Mouse (Mus musculus) heart, embryonic 11.5 days (tissue): ENCODE data around the gene Abhd17a. TPM values are rescaled to one million over a fixed set of nuclear protein-coding genes. Genes with fewer than 3 reads are reported as not detected.
A peak's percentile ranks its signal among the peaks of the same experiment; 100 is the strongest.

Experiments used
- ATAC-seq: fragments of 200-750 bp; cut with Nextera tagmentation; replicated peaks from 2 replicates; pipeline ENCODE4 v1.8.0; 2017; ENCODE audit warnings: moderate library complexity; ENCODE audit not compliant: insufficient number of reproducible peaks, low FRiP score, low TSS enrichment
- H3K27ac ChIP-seq: fragments of 300-500 bp; sonication (generic); 2 replicates; pipeline ENCODE4 v1.5.1; 2014; ENCODE audit warnings: mild to moderate bottlenecking, low read depth, low read length
- H3K27me3 ChIP-seq: fragments of 300-500 bp; sonication (generic); 2 replicates; pipeline ENCODE4 v1.6.1; 2014; ENCODE audit warnings: mild to moderate bottlenecking, low read length, mixed read lengths; ENCODE audit not compliant: control insufficient read depth, insufficient read depth
- H3K36me3 ChIP-seq: fragments of 300-500 bp; sonication (generic); 2 replicates; pipeline ENCODE4 v1.6.1; 2014; ENCODE audit warnings: mild to moderate bottlenecking, low read length, moderate library complexity, mixed read lengths; ENCODE audit not compliant: control insufficient read depth, insufficient read depth
- H3K4me1 ChIP-seq: fragments of 300-500 bp; sonication (generic); 2 replicates; pipeline ENCODE4 v1.6.1; 2014; ENCODE audit warnings: low read length; ENCODE audit not compliant: control insufficient read depth, insufficient read depth
- H3K4me2 ChIP-seq: fragments of 300-500 bp; sonication (generic); 2 replicates; pipeline ENCODE4 v1.6.1; 2014; ENCODE audit warnings: mild to moderate bottlenecking, moderate library complexity
- H3K4me3 ChIP-seq: fragments of 300-500 bp; sonication (generic); 2 replicates; pipeline ENCODE4 v1.5.1; 2014; ENCODE audit warnings: low read depth, low read length
- H3K9ac ChIP-seq: fragments of 300-500 bp; sonication (generic); 2 replicates; pipeline ENCODE4 v1.6.1; 2014; ENCODE audit warnings: mild to moderate bottlenecking, low read depth, low read length, moderate library complexity
- H3K9me3 ChIP-seq: fragments of 300-500 bp; sonication (generic); replicated peaks from 2 replicates; pipeline ENCODE4 v1.6.1; 2016; ENCODE audit warnings: low read length; ENCODE audit not compliant: control insufficient read depth
- WGBS: fragments of 180-500 bp; shearing (Covaris S2); extraction: QIAGEN DNeasy Blood & Tissue Kit; methylation state at CpG from one replicate; pipeline ENCODE4 v1.1.7; 2014; ENCODE audit not compliant: insufficient replicate concordance; 5-methylcytosine and 5-hydroxymethylcytosine counted together
- polyA plus RNA-seq: library from polyadenylated mRNA; unstranded; fragments of >200 nt; fragmentation: Nextera tagmentation; extraction: Ambion mirVana; gene quantifications from 2 replicates; pipeline ENCODE4 v1.2.1, GENCODE M21; 2014

Gene Abhd17a
- polyA plus RNA-seq, 1 experiment from 2014 or later = 94.3 TPM

- Histone ChIP-seq H3K27me3 (no peaks in the 10 kb centered on the region), H3K9me3 (no peaks in the 10 kb centered on the region), H3K27ac (no peak overlapping the region), H3K4me1 (peaks cover 29% of the 10 kb centered on the region), H3K36me3 (peaks cover 11% of the 10 kb centered on the region; the same call in 1 of the 2 replicates), H3K4me2 (no peak overlapping the region), H3K4me3 (no peak overlapping the region), H3K9ac (no peak overlapping the region)
- 63% methylated on average over 9 of the region's 9 CpGs for WGBS
- ATAC-seq = no peak
These were observed 37.8 kb downstream of the Abhd17a start for GRCm38 (mm10) chr10:80552364-80552763.

GRCm38 (mm10) chr10:80549279-80549678 is 40.9 kb downstream of the Abhd17a start:
- peaks cover 21% of the 10 kb centered on the region for H3K36me3 ChIP-seq
- no peak for ATAC-seq
- no peak overlapping the region for H3K27ac ChIP-seq
- H3K4me2 ChIP-seq = no peak overlapping the region
- H3K4me3 ChIP-seq = no peak overlapping the region
- no peaks in the 10 kb centered on the region for H3K9me3 ChIP-seq
- no peaks in the 10 kb centered on the region for H3K27me3 ChIP-seq
- 89% methylated on average over 21 of the region's 21 CpGs for WGBS
- H3K9ac ChIP-seq = no peak overlapping the region
- H3K4me1 ChIP-seq = peaks cover 18% of the 10 kb centered on the region

GRCm38 (mm10) chr10:80548428-80549006 is 41.6 kb downstream of the Abhd17a start:
- peaks cover 26% of the 10 kb centered on the region for H3K36me3 ChIP-seq
- no peak overlapping the region for H3K27ac ChIP-seq
- peak; percentile 7; the same call in 1 of the 2 replicates for ATAC-seq
- H3K4me1 ChIP-seq = peaks cover 10% of the 10 kb centered on the region
- no peak overlapping the region for H3K9ac ChIP-seq
- H3K27me3 ChIP-seq = no peaks in the 10 kb centered on the region
- H3K4me3 ChIP-seq = no peak overlapping the region
- H3K4me2 ChIP-seq = no peak overlapping the region
- H3K9me3 ChIP-seq = no peaks in the 10 kb centered on the region
- whole genome bisulfite sequencing = 70% methylated on average over 10 of the region's 10 CpGs

- Histone ChIP-seq H3K27ac (no peak overlapping the region), H3K4me1 (peaks cover 6% of the 10 kb centered on the region; the same call in 1 of the 2 replicates), H3K4me3 (no peak overlapping the region), H3K4me2 (no peak overlapping the region), H3K27me3 (no peaks in the 10 kb centered on the region), H3K9me3 (no peaks in the 10 kb centered on the region), H3K9ac (no peak overlapping the region), H3K36me3 (peaks cover 29% of the 10 kb centered on the region)
- ATAC-seq = no peak
- 87% methylated on average over 15 of the region's 15 CpGs for WGBS
These were observed 42.6 kb downstream of the Abhd17a start for GRCm38 (mm10) chr10:80547539-80547938.

GRCm38 (mm10) chr10:80546945-80547344 is 43.2 kb downstream of the Abhd17a start:
- WGBS = 91% methylated on average over 4 of the region's 4 CpGs
- no peaks in the 10 kb centered on the region for H3K27me3 ChIP-seq

GRCm38 (mm10) chr10:80545590-80545989 is 44.6 kb downstream of the Abhd17a start:
- H3K27me3 ChIP-seq = no peaks in the 10 kb centered on the region
- H3K4me1 ChIP-seq = peaks cover 6% of the 10 kb centered on the region; the same call in 1 of the 2 replicates
- H3K9me3 ChIP-seq = no peaks in the 10 kb centered on the region
- H3K9ac ChIP-seq = no peak overlapping the region
- WGBS = 82% methylated on average over 8 of the region's 8 CpGs
- H3K36me3 ChIP-seq = peaks cover 36% of the 10 kb centered on the region
- H3K4me3 ChIP-seq = no peak overlapping the region
- no peak for ATAC-seq
- H3K27ac ChIP-seq = no peak overlapping the region
- no peak overlapping the region for H3K4me2 ChIP-seq

More at GRCm38 (mm10) chr10:80546945-80547344, 43.2 kb downstream of the Abhd17a start:
- Histone ChIP-seq H3K9me3 (no peaks in the 10 kb centered on the region), H3K9ac (no peak overlapping the region), H3K4me2 (no peak overlapping the region), H3K4me3 (no peak overlapping the region), H3K36me3 (peaks cover 35% of the 10 kb centered on the region), H3K27ac (no peak overlapping the region), H3K4me1 (peaks cover 6% of the 10 kb centered on the region; the same call in 1 of the 2 replicates)
- no peak for ATAC-seq

GRCm38 (mm10) chr10:80543873-80544272 is 46.3 kb downstream of the Abhd17a start:
- no peak for ATAC-seq

GRCm38 (mm10) chr10:80539493-80539892 is 50.6 kb downstream of the Abhd17a start:
- Histone ChIP-seq H3K27ac (no peak overlapping the region), H3K4me3 (no peak overlapping the region), H3K4me2 (peak overlapping the region; percentile 59; the same call in 1 of the 2 replicates), H3K4me1 (peaks cover 5% of the 10 kb centered on the region; the same call in 1 of the 2 replicates), H3K27me3 (peaks cover 25% of the 10 kb centered on the region), H3K9me3 (no peaks in the 10 kb centered on the region), H3K9ac (no peak overlapping the region), H3K36me3 (peaks cover 15% of the 10 kb centered on the region)
- 0 out of 2 replicates have a peak, but pooled peaks have one; percentile 8 for ATAC-seq
- 11% methylated on average over 5 of the region's 5 CpGs for WGBS

More at GRCm38 (mm10) chr10:80543873-80544272, 46.3 kb downstream of the Abhd17a start:
- WGBS = 92% methylated on average over 14 of the region's 14 CpGs
- 0 out of 2 replicates have a peak, but pooled peaks cover under 1% of the 10 kb centered on the region for H3K27me3 ChIP-seq
- no peak overlapping the region for H3K4me3 ChIP-seq
- peaks cover 25% of the 10 kb centered on the region for H3K36me3 ChIP-seq
- H3K9ac ChIP-seq = no peak overlapping the region
- H3K4me2 ChIP-seq = no peak overlapping the region
- H3K4me1 ChIP-seq = peaks cover 6% of the 10 kb centered on the region; the same call in 1 of the 2 replicates
- H3K27ac ChIP-seq = no peak overlapping the region
- H3K9me3 ChIP-seq = no peaks in the 10 kb centered on the region
